Mouse (Mus musculus): ENCODE measurements around the gene Unc5c. TPM values are rescaled to one million over a fixed set of nuclear protein-coding genes. Genes with fewer than 3 reads are reported as not detected.

Gene Unc5c
- polyA plus RNA-seq, 1 experiment from 2014 or later: 11.2 TPM

DNA sequence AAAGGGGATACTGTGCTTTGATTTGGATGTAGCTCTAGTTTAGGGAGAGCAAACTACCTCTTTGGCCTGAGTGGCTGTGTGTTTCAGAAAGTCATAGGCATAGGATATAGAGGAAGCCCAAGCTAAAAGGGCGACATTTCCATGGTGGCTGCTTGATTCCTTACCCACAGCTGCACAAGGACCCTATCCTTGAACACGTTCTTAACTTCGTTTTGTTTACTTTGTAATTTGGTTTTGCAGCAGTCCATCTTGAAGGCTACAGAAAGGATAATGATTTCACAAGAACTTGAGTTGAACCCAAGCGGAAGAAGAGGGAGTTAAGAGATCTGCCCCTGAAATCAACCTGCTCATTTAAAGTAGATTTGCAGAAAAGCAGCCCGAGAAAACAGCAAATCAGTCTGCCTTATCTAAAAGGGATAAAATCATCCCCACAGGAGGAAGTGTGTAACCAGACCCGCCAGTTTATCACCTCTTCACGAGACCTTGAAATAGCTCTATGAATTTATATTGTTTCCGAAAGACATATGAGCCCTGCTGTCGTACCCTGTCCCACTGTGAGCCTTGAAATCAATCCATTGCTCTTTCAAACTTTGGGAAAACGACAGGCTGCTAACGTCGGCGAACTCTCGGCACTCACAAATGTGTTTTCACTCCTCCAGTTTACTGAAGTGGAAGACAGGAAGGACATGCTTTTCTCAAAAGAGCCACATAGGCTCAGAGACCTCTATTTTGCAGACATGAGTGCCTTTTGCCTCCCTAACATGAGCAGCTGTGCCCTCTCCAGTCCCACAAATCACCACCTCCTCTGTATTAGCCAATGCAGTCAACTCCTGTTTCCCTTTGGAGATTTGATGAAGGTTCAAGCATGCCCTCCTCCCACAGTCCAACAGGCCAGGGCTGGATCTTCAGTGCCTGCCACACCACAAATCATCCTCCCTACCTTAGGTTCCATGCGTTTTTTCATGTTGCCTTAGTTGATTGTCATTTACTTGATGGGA lies 195.3 kb downstream of the Unc5c start:
- Histone ChIP-seq H3K36me3 (ENCODE audit: control insufficient read depth, insufficient read depth, low read length) (no peaks in the 10 kb centered on the region), H3K9ac (ENCODE audit: low read depth, low read length) (no peak overlapping the region), H3K4me2 (0 out of 2 replicates have a peak overlapping the region, but pooled peaks have one; percentile 11), H3K9me3 (replicated peaks; ENCODE audit: control insufficient read depth, low read length) (no peaks in the 10 kb centered on the region), H3K4me3 (ENCODE audit: low read depth, low read length) (no peak overlapping the region), H3K27me3 (ENCODE audit: control insufficient read depth, insufficient read depth, low read length) (no peaks in the 10 kb centered on the region), H3K27ac (ENCODE audit: low read depth, low read length) (no peak overlapping the region), H3K4me1 (ENCODE audit: control insufficient read depth, insufficient read depth, low read length) (no peaks in the 10 kb centered on the region; the same call in 1 of the 2 replicates)
- 44% methylated on average over 15 of the region's 15 CpGs for WGBS (ENCODE audit: insufficient replicate concordance)
- ATAC-seq (replicated peaks; ENCODE audit: insufficient number of reproducible peaks, low FRiP score, low TSS enrichment): peak; percentile 63; the same call in 1 of the 2 replicates

DNA sequence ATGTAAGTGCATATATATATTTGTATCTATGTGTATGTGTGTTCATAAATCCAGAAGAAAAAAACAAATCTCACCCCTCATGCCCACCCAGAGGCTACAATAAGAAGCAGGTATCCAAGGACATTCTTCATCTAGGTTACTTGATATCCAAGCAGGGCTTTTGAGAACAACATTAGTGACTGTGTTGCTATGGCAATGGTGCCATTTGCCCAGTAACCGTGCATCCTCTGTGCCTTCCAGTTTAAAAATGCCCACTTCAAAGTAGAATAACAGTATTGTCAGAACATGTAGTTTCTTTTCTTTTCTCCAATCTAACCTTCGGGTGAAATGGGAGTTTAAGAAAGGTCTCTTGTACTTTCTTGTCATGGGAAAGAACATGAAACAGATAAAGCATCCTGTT lies 224.1 kb downstream of the Unc5c start:
- Histone ChIP-seq H3K9ac (ENCODE audit: low read depth, low read length) (no peak overlapping the region), H3K4me3 (ENCODE audit: low read depth, low read length) (no peak overlapping the region), H3K27me3 (ENCODE audit: control insufficient read depth, insufficient read depth, low read length) (no peaks in the 10 kb centered on the region), H3K4me1 (ENCODE audit: control insufficient read depth, insufficient read depth, low read length) (no peaks in the 10 kb centered on the region), H3K4me2 (no peak overlapping the region), H3K9me3 (replicated peaks; ENCODE audit: control insufficient read depth, low read length) (no peaks in the 10 kb centered on the region), H3K27ac (ENCODE audit: low read depth, low read length) (no peak overlapping the region), H3K36me3 (ENCODE audit: control insufficient read depth, insufficient read depth, low read length) (no peaks in the 10 kb centered on the region)
- ATAC-seq (replicated peaks; ENCODE audit: insufficient number of reproducible peaks, low FRiP score, low TSS enrichment): no peak
- WGBS (ENCODE audit: insufficient replicate concordance): 65% methylated on average over 2 of the region's 2 CpGs

DNA sequence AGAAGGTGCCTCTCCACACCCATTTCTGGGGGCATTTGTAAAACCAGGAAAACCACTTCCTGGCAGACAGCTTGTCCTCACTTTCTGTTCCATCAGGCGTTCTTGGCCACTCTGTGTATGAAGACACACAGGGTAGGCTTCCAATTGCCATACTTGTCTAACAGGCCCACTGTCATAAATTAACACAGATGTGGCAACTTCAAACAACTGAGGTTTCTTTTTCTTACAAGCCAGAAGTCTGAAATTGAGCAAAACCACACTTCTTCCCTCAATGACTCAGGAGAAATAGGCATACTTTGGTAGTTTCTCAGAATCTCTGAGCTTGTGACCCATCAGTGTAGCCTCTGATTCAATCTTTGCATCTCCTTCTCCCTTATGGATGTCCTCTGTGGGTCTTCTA lies 225.7 kb downstream of the Unc5c start:
- Histone ChIP-seq H3K9me3 (replicated peaks; ENCODE audit: control insufficient read depth, low read length) (no peaks in the 10 kb centered on the region), H3K4me2 (no peak overlapping the region), H3K27ac (ENCODE audit: low read depth, low read length) (no peak overlapping the region), H3K27me3 (ENCODE audit: control insufficient read depth, insufficient read depth, low read length) (no peaks in the 10 kb centered on the region), H3K4me1 (ENCODE audit: control insufficient read depth, insufficient read depth, low read length) (no peaks in the 10 kb centered on the region), H3K36me3 (ENCODE audit: control insufficient read depth, insufficient read depth, low read length) (no peaks in the 10 kb centered on the region), H3K9ac (ENCODE audit: low read depth, low read length) (no peak overlapping the region), H3K4me3 (ENCODE audit: low read depth, low read length) (no peak overlapping the region)
- no peak for ATAC-seq (replicated peaks; ENCODE audit: insufficient number of reproducible peaks, low FRiP score, low TSS enrichment)
- 81% methylated on average over 1 of the region's 1 CpGs for WGBS (ENCODE audit: insufficient replicate concordance)

DNA sequence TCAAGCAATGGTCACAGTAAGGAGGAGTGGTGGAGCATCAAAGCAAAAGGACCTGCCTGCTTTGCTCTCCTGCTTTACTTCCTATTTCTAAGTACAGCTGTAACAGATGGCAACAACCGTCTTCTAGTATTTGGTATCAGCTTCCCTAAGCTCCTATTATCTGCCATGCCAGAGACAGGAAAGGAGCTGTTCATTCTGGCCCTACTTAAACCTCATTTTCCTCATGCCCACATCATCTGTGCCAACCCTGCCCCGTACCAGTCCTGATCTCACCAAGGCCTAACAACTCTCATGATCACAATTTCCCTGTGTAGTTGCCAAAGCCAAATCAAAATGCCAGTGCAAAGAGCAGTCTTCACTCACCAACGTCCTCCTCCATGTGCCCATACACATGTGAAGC lies 226.4 kb downstream of the Unc5c start:
- Histone ChIP-seq H3K9ac (ENCODE audit: low read depth, low read length) (no peak overlapping the region), H3K9me3 (replicated peaks; ENCODE audit: control insufficient read depth, low read length) (no peaks in the 10 kb centered on the region), H3K27me3 (ENCODE audit: control insufficient read depth, insufficient read depth, low read length) (no peaks in the 10 kb centered on the region), H3K4me2 (no peak overlapping the region), H3K27ac (ENCODE audit: low read depth, low read length) (no peak overlapping the region), H3K4me3 (ENCODE audit: low read depth, low read length) (no peak overlapping the region), H3K36me3 (ENCODE audit: control insufficient read depth, insufficient read depth, low read length) (no peaks in the 10 kb centered on the region), H3K4me1 (ENCODE audit: control insufficient read depth, insufficient read depth, low read length) (no peaks in the 10 kb centered on the region)
- ATAC-seq (replicated peaks; ENCODE audit: insufficient number of reproducible peaks, low FRiP score, low TSS enrichment): no peak
- 76% methylated on average over 3 of the region's 3 CpGs for WGBS (ENCODE audit: insufficient replicate concordance)

DNA sequence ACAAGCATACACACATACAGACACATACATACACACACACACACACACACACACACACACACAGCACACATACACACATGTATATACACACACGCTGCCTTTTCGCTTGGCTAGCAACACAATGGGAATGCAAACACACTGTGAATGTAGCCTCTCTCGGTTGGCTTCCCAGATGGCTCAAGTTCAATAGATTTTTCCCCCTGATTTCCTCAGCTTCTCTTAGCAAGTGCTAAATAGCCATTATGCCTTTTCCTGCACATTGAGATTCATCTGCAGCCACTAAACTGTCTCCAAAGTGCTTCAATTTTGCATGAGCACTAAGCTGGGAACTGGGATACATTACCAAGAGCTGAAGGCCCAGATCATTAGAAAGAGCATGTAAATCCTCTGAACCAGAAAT lies 226.8 kb downstream of the Unc5c start:
- H3K9me3 ChIP-seq (replicated peaks; ENCODE audit: control insufficient read depth, low read length): no peaks in the 10 kb centered on the region
- WGBS (ENCODE audit: insufficient replicate concordance): 85% methylated on average over 3 of the region's 3 CpGs
- ATAC-seq (replicated peaks; ENCODE audit: insufficient number of reproducible peaks, low FRiP score, low TSS enrichment): no peak
- H3K36me3 ChIP-seq (ENCODE audit: control insufficient read depth, insufficient read depth, low read length): no peaks in the 10 kb centered on the region
- no peak overlapping the region for H3K4me2 ChIP-seq
- no peaks in the 10 kb centered on the region for H3K4me1 ChIP-seq (ENCODE audit: control insufficient read depth, insufficient read depth, low read length)
- no peak overlapping the region for H3K27ac ChIP-seq (ENCODE audit: low read depth, low read length)
- H3K9ac ChIP-seq (ENCODE audit: low read depth, low read length): no peak overlapping the region
- no peaks in the 10 kb centered on the region for H3K27me3 ChIP-seq (ENCODE audit: control insufficient read depth, insufficient read depth, low read length)
- no peak overlapping the region for H3K4me3 ChIP-seq (ENCODE audit: low read depth, low read length)

DNA sequence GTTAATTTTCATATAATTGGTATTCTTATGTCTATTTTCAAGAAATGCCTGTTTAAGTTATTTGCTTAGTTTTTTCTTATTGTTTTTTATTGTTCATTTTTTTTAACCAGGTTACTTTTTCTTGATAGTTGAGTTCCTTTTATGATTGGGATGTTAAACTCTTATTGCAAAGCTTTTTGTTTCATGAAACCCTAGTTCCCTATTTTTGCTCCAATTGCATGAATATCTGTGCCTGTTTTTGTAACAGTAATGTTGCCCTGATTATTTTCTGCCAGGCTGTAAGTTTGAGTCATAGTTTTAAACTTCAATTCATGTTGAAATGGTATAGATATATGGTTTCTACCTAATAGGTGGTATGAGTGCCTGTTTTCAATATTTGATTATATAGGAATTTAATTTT lies 234.2 kb downstream of the Unc5c start:
- no peak overlapping the region for H3K4me3 ChIP-seq (ENCODE audit: low read depth, low read length)
- H3K4me2 ChIP-seq: no peak overlapping the region
- ATAC-seq (replicated peaks; ENCODE audit: insufficient number of reproducible peaks, low FRiP score, low TSS enrichment): no peak
- H3K9me3 ChIP-seq (replicated peaks; ENCODE audit: control insufficient read depth, low read length): no peaks in the 10 kb centered on the region
- no peak overlapping the region for H3K9ac ChIP-seq (ENCODE audit: low read depth, low read length)
- no peaks in the 10 kb centered on the region for H3K27me3 ChIP-seq (ENCODE audit: control insufficient read depth, insufficient read depth, low read length)
- H3K36me3 ChIP-seq (ENCODE audit: control insufficient read depth, insufficient read depth, low read length): no peaks in the 10 kb centered on the region
- no peaks in the 10 kb centered on the region for H3K4me1 ChIP-seq (ENCODE audit: control insufficient read depth, insufficient read depth, low read length)
- no peak overlapping the region for H3K27ac ChIP-seq (ENCODE audit: low read depth, low read length)

DNA sequence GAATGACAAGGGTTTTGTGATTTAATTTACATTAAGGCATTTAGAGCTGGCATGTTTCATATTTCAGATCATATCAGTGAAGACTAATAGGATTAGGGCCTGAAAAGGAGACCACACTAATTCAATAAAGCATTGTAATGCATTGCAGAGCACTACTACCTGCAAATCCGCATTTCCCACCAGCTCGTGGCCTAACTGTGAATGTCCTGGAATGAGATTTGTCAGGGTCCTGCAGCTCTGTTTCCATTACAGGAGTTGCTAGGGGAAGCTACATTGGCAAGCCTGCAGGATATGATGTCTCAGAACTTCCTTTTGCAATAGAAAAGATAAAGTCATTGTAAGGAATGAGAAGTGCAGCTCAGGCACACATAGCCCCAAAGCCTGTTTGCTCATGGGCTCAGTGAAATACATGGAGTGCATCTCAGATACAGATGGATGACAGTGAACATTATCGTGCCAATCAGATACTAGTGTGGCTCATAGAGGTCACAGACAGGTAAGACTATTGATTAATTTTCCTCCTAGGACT lies 236.4 kb downstream of the Unc5c start:
- H3K4me3 ChIP-seq (ENCODE audit: low read depth, low read length): no peak overlapping the region
- H3K36me3 ChIP-seq (ENCODE audit: control insufficient read depth, insufficient read depth, low read length): no peaks in the 10 kb centered on the region
- no peak overlapping the region for H3K9ac ChIP-seq (ENCODE audit: low read depth, low read length)
- no peaks in the 10 kb centered on the region for H3K27me3 ChIP-seq (ENCODE audit: control insufficient read depth, insufficient read depth, low read length)
- 64% methylated on average over 3 of the region's 3 CpGs for WGBS (ENCODE audit: insufficient replicate concordance)
- H3K4me2 ChIP-seq: no peak overlapping the region
- no peaks in the 10 kb centered on the region for H3K4me1 ChIP-seq (ENCODE audit: control insufficient read depth, insufficient read depth, low read length)
- no peak for ATAC-seq (replicated peaks; ENCODE audit: insufficient number of reproducible peaks, low FRiP score, low TSS enrichment)
- no peak overlapping the region for H3K27ac ChIP-seq (ENCODE audit: low read depth, low read length)
- H3K9me3 ChIP-seq (replicated peaks; ENCODE audit: control insufficient read depth, low read length): no peaks in the 10 kb centered on the region

DNA sequence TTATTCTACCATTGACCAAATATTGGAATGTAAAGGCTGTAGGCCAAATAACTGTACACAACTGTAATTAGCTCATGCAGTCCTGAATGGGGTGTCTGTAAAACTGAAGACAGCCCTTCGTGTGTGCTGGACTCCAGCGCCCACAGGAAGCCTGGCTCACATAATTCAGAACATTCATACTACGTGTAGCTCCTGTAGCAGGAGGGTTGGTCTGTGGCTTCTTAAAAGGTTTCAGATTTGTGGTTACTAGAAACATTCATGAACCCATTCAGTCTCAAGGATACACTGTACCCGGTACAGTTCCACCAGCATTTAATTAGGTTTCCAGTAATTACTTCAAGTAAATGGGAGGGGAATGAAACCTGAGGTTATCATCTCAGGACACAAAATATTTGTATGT lies 246.6 kb downstream of the Unc5c start:
- no peak overlapping the region for H3K4me3 ChIP-seq (ENCODE audit: low read depth, low read length)
- H3K9me3 ChIP-seq (replicated peaks; ENCODE audit: control insufficient read depth, low read length): no peaks in the 10 kb centered on the region
- no peak overlapping the region for H3K27ac ChIP-seq (ENCODE audit: low read depth, low read length)
- no peak for ATAC-seq (replicated peaks; ENCODE audit: insufficient number of reproducible peaks, low FRiP score, low TSS enrichment)
- H3K27me3 ChIP-seq (ENCODE audit: control insufficient read depth, insufficient read depth, low read length): no peaks in the 10 kb centered on the region
- 83% methylated on average over 4 of the region's 4 CpGs for WGBS (ENCODE audit: insufficient replicate concordance)
- H3K4me1 ChIP-seq (ENCODE audit: control insufficient read depth, insufficient read depth, low read length): no peaks in the 10 kb centered on the region
- H3K4me2 ChIP-seq: no peak overlapping the region
- no peaks in the 10 kb centered on the region for H3K36me3 ChIP-seq (ENCODE audit: control insufficient read depth, insufficient read depth, low read length)
- H3K9ac ChIP-seq (ENCODE audit: low read depth, low read length): no peak overlapping the region

DNA sequence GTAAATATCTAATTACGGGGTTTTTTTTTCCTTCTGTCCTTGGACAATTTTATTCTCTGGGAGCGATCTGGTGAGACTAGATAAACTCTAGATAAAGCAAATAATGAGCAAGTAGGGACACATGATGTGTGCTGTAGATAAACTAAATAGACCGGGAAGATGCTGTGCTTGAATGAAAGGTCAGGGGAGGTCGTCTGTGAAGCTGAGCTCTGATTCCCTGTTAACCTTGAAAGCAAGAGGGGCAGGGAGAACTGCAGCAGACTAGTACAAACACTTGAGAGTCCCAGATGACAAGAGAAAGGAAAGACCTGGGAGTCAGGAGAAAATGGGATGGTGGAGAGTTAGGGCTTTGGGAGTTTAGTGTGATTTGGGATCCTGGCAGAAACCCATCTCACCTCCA lies 251.4 kb downstream of the Unc5c start:
- H3K4me1 ChIP-seq (ENCODE audit: control insufficient read depth, insufficient read depth, low read length): no peaks in the 10 kb centered on the region
- ATAC-seq (replicated peaks; ENCODE audit: insufficient number of reproducible peaks, low FRiP score, low TSS enrichment): no peak
- no peaks in the 10 kb centered on the region for H3K36me3 ChIP-seq (ENCODE audit: control insufficient read depth, insufficient read depth, low read length)
- 46% methylated on average over 4 of the region's 4 CpGs for WGBS (ENCODE audit: insufficient replicate concordance)
- no peaks in the 10 kb centered on the region for H3K27me3 ChIP-seq (ENCODE audit: control insufficient read depth, insufficient read depth, low read length)
- H3K9me3 ChIP-seq (replicated peaks; ENCODE audit: control insufficient read depth, low read length): no peaks in the 10 kb centered on the region
- no peak overlapping the region for H3K4me3 ChIP-seq (ENCODE audit: low read depth, low read length)
- H3K27ac ChIP-seq (ENCODE audit: low read depth, low read length): no peak overlapping the region
- H3K9ac ChIP-seq (ENCODE audit: low read depth, low read length): no peak overlapping the region
- no peak overlapping the region for H3K4me2 ChIP-seq

All from heart, embryonic 11.5 days (tissue).